Mouse (Mus musculus) NIH3T3 (cell line): ENCODE measurements around the gene Hoxa10.
A peak's percentile ranks its signal among the peaks of the same experiment; 100 is the strongest.

Experiments
- DNase-seq: peaks from one replicate; pipeline ENCODE4 v3.0.0-alpha.2; 2012; ENCODE audit warnings: low read depth

Gene Hoxa10

DNA sequence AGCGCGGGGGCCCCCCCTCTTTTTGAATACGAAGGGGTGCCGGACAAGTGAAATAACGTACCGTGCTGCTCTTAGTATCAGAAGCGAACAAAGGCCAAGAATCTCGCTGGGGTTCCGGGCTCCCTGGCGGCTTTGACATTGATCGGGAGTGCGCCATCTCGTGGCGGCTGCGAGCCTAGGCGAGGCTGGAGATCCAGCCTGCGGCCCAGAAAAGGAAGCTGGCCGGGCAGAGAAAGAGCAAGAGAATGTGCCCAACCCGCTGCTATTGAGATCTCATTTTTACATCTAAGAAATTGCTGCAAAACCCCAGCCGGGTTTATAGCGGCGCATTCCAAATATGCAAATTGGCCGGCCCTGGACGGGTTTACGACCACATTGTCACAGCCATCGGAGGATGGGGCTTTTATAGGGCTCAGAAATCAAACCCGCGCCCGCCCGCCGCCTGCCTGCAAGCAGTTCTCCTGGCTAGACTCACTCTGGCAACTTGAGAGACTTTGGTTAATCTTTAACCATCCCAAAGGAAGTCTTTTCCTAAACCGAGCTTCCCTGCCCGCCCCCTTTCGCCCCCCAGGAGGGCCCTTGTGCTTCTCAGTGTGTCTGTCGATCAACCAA, at the start of gene Hoxa10:
Gene Hoxa10 (minus strand): TSS at position 466 of the 612 bp plus-strand sequence.
- DNase-seq: peak; percentile 78

DNA sequence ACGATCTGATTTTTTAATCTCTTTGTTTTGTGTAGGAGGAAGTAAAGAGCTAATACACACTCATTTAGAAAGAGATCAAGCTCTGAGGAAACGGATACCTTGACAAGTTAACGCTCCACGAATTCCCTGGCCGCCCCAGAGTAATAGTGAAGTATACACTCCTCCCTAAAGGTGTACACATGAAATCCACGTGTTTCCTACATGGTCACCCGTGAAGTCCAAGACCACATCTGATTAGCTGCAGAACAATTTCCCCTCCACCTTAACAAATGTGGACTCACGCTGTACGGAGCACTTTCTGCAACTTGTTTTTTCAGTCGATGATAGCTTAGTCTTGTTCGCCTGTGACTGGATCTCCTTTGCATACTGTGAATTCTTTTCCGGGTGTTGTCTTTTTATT, 49.5 kb upstream of the Hoxa10 start:
- DNase-seq: no peak

DNA sequence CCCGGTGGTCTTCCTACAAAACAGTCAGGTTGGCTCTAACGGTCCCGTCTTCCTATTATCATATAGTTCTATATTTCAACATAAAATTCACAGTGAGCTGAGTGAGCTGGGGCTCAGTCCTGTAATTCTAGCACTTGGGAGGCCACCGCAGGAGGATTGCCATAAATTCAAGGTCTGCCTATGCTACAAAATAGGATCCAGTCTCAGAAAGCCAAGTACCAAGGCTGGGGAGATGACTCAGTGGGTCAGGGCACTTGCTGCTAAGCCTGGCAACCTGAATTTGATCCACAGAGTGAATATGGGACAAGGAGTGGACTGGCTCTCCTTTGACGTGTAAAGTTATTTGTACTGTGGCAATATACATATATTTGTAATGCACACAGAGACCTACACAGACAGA, 43.2 kb upstream of the Hoxa10 start:
- DNase-seq: no peak

GRCm38 (mm10) chr6:52281084-52281483, 40.4 kb upstream of the Hoxa10 start:
- DNase-seq: no peak

- DNase-seq: no peak
These were observed 36.3 kb upstream of the Hoxa10 start for GRCm38 (mm10) chr6:52276920-52277319.

DNA sequence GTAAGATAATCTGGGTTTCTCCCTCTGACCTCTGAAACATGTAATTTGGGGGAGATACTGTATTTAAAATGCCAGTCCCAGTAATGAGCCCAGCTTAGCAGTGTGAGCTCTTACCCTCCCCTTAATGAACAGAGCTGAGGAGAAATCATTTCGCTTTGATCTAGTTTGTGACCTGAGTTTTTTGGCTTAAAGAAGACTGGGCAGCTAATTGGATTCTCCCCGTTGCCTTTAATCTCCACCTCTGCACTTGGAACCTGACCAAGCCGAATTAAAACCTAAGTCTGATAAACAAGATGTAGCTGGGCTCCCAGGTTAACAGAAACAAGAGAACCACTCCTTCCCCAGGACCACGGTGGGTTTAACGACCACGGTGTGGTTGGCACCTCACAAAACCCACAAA, 35.7 kb upstream of the Hoxa10 start:
- no peak for DNase-seq

GRCm38 (mm10) chr6:52275563-52276280, 35.1 kb upstream of the Hoxa10 start:
- DNase-seq: no peak

GRCm38 (mm10) chr6:52274576-52274975, 33.9 kb upstream of the Hoxa10 start:
- no peak for DNase-seq

GRCm38 (mm10) chr6:52273656-52274280, 33.1 kb upstream of the Hoxa10 start:
- no peak for DNase-seq

DNA sequence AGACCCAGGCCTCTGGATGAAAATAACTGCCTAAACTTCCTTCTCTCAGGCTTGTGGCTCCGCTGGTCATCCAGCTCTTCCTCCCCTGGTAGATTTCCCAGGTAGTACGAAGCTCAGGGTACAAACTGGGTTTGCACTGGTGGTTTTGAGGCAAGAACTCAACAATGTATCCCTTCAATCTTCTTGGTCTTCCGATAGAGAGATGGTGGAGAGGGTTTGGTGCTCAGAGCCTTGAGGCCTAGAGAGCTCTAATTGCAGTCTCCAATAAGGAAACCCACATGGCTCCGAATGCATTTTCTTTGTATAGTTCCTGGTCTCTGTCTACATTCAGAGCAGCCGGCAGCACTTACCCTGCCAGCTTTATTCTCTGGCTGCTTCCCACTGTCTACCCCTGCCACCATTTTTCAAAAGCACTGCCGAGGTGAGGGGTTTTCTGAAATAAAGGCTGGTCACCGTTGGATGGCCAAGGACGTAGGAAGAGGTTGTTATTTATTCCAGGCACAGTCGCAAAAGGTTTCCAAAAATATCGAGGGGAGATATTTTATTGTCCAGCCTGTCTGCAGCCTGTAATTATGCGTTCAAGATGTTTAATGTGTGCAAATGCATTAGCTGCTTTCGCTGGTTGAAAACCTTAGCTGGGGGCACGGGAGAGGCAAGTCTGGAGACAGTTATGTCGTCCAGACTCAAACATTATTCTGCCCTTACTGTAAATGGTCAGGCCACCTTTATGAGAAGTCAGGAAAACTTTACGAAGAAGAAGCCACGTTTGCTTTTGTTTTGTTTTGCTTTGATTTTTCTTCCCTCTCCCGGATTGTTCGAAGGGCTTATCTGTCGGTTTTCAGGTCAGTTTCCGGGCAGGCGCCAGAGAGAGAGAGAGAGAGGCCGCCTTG, 32.4 kb upstream of the Hoxa10 start:
- DNase-seq: no peak

DNA sequence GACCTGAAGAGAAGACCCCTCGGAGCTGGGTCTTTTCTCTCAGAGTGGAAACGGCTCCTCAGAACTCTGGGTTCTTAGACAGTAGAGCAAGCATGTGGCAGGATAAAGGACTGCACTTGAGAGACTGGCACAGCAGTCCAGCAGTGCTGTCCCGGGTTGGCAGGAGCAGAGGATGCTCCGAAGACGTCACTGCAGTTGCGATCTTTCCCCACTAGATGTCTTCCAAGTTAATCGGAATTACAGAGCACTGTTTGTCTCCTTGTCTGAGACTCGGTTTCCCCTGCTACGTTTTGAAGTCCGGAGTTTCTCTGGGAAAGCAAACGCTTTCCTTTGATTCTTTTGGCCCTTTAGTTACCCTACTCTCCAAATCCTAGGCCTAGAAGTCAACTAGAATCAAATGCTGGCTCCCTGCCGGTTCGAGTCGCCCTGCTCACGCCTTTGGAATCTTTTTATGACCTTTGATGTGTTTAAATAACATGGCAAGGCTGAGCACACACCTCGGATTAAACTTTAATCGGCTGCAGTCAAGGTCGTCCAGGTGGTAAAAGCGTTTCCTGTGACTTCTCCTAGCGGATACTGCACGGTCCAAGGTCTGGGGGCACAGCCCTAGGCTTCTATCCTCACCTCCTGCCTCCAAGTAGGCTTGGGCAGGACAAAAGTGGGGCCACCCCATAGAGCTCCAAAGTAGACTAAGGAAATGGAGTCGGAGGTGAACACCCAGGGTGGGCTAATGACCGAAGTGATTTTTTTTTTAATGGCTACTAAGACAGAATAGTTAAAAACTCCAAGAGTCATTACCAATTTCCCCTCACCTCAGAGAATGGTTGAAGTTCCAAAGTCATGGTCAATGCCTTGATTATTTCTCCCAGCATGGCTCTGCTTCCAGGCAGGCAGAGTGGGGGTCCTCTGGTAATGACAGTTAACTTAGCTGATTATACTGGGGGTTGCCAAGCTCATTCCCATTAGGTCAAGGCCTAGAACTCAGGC, 30.1 kb upstream of the Hoxa10 start:
- peak; percentile 85 for DNase-seq

DNA sequence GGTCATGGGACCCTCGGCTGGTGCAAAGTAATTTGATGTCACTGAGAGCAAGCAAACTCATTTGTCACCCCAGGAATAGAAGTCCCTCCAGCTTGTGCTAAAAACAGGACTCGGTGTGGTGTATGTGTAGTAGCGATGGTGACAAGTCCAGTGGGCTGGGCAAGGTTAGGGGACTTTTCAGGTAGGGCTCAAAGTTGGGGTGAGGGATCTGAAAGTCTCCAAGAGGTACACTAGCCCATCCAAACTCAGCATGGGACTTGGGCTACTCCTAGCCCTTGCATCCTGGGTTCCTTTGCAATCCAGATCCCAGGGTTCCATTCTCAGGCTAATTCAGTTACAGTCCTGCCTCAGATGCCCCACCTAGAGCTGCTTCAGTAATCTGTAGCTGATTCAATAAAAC, 28.1 kb upstream of the Hoxa10 start:
- DNase-seq: no peak

GRCm38 (mm10) chr6:52268341-52268740, 27.7 kb upstream of the Hoxa10 start:
- DNase-seq: no peak

- DNase-seq: no peak
These were observed 27.0 kb upstream of the Hoxa10 start for GRCm38 (mm10) chr6:52267691-52268090.

GRCm38 (mm10) chr6:52267221-52267620, 26.6 kb upstream of the Hoxa10 start:
- no peak for DNase-seq

DNA sequence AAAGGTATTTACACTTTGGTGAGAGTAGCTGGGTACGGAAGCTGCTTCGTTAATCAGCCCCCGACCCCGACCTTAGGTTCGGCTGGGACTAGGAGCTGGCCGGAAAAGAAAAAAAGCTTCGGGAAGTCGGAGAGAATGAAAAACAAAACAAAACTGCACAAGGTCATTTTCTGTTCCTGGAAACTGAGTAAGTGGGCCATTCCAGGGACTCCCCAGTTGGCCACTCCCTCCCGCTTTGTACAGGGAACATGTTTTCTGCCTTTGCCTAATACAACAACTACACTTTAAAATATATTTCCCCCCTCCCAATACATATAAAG, 26.0 kb upstream of the Hoxa10 start:
- DNase-seq: no peak

GRCm38 (mm10) chr6:52265913-52266665, 25.4 kb upstream of the Hoxa10 start:
- no peak for DNase-seq

GRCm38 (mm10) chr6:52265306-52265912, 24.8 kb upstream of the Hoxa10 start:
- DNase-seq: no peak

DNA sequence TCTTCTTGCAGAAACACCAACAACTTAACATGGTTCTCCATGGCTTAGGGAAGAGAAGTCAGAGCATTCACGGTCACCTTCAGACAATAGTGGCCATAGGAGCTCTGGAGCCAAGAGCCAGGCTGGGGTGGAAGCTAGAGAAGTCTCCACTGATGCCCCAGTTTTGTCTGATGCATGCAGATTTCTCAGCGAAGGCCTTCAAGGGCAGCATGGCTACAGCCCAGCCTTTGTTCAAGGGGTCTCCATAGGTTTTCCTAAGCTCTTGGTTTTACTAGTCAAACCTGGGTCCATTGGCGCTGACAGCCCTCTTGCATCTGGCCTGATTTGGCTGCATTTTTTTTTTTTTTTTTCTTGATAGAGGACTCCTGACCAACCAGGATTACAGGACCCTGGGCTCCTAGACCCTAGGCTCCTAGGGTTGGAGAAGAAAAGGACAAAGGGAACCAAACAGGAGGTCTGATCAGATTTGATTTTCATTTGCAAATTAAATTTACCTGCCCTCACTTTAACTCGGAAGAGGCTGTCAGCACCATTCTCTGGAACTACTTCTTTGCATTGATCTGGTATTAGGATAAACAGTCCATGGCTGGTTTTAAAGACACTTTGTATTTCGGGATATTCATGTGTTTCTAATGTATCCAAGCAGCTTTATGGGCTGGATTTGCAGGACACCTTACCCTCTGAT, 23.6 kb upstream of the Hoxa10 start:
- DNase-seq: no peak

DNA sequence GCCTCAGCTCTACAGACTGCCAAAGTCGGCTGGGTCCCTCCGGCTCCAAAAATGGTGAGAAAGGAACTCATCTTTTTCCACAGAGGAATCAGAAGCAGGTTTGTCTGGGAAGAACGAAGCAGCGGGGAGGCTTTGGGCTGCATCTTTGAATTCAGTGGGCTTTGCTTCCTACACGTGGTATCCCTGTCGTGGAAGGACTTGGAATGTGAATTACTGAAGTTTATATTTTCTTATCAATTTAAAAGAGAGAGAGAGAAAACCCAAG, 22.6 kb upstream of the Hoxa10 start:
- DNase-seq: no peak
